Mouse (Mus musculus) CH12.LX (cell line): ENCODE results near the gene Ppp1r12a. TPM values are rescaled to one million over a fixed set of nuclear protein-coding genes. Genes with fewer than 3 reads are reported as not detected.
A peak's percentile ranks its signal among the peaks of the same experiment; 100 is the strongest.

ENCODE experiments used
- DNase-seq: peaks from one replicate; pipeline ENCODE4 v3.0.0-alpha.2; 2013; ENCODE audit errors: extremely low read depth
- H3K27ac ChIP-seq: 2 replicates; pipeline ENCODE4 v1.5.1; 2012; ENCODE audit warnings: low read depth, mild to moderate bottlenecking, control low read depth, moderate library complexity; ENCODE audit not compliant: insufficient read depth
- H3K27me3 ChIP-seq: replicated peaks from 2 replicates; pipeline ENCODE3; 2012; ENCODE audit warnings: inconsistent platforms
- H3K36me3 ChIP-seq, 2 experiments: replicated peaks in 1 of 2; 2 replicates each; pipeline versions ENCODE3 to v1.6.1; 2012; ENCODE audit warnings: inconsistent platforms in 1 of 2, low read length in 1 of 2, mild to moderate bottlenecking in 1 of 2, mixed read lengths in 1 of 2, moderate library complexity in 1 of 2; ENCODE audit not compliant: control insufficient read depth in 1 of 2, insufficient read depth in 1 of 2
- H3K4me1 ChIP-seq, 2 experiments: 2 replicates each; pipeline ENCODE4 v1.6.1; 2012; ENCODE audit warnings: inconsistent platforms in 1 of 2, moderate library complexity in 1 of 2; ENCODE audit not compliant: insufficient read depth in 2 of 2, control insufficient read depth in 1 of 2
- H3K4me2 ChIP-seq: 2 replicates; pipeline ENCODE4 v1.6.1; 2012; ENCODE audit warnings: low read depth, mild to moderate bottlenecking, control low read depth; ENCODE audit not compliant: poor library complexity, insufficient read depth, severe bottlenecking
- H3K4me3 ChIP-seq, 3 experiments: fragments of 150-350 bp in 1 of 3; sonication (generic) in 1 of 3; replicated peaks in 1 of 3; 2 replicates each; pipeline versions ENCODE3 to v1.5.1; 2011 to 2012; ENCODE audit warnings: low read depth in 2 of 3, low read length in 2 of 3, mild to moderate bottlenecking in 2 of 3, moderate library complexity in 2 of 3, control low read depth in 1 of 3, improper control_type of control experiment in 1 of 3, inconsistent platforms in 1 of 3, mixed read lengths in 1 of 3; ENCODE audit not compliant: poor library complexity in 1 of 3
- H3K79me2 ChIP-seq: replicated peaks from 2 replicates; pipeline ENCODE4 v1.6.1; 2012; ENCODE audit warnings: mild to moderate bottlenecking, moderate library complexity; ENCODE audit not compliant: control insufficient read depth, poor library complexity, insufficient read depth, severe bottlenecking; ENCODE audit errors: extremely low read depth
- H3K9ac ChIP-seq: 2 replicates; pipeline ENCODE4 v1.6.1; 2012; ENCODE audit warnings: low read depth, mild to moderate bottlenecking, control low read depth, moderate library complexity; ENCODE audit not compliant: insufficient read depth
- H3K9me3 ChIP-seq: replicated peaks from 2 replicates; pipeline ENCODE3; 2012; ENCODE audit warnings: low read length, inconsistent platforms, mixed read lengths
- BHLHE40 ChIP-seq: IDR thresholded peaks from 2 replicates; pipeline ENCODE4 v1.6.1; 2011; ENCODE audit warnings: mild to moderate bottlenecking, low read depth, low read length, improper control_type of control experiment
- CHD1 ChIP-seq: IDR thresholded peaks from 2 replicates; pipeline ENCODE4 v1.6.1; 2012; ENCODE audit warnings: low read depth, low read length, improper control_type of control experiment, inconsistent platforms
- CHD2 ChIP-seq: IDR thresholded peaks from 2 replicates; pipeline ENCODE4 v1.6.1; 2011; ENCODE audit warnings: low read length, improper control_type of control experiment
- E2F4 ChIP-seq: IDR thresholded peaks from 2 replicates; pipeline ENCODE4 v1.6.1; 2011; ENCODE audit warnings: low read depth, low read length, improper control_type of control experiment; ENCODE audit not compliant: insufficient replicate concordance
- ELF1 ChIP-seq: IDR thresholded peaks from 2 replicates; pipeline ENCODE4 v1.6.1; 2014; ENCODE audit warnings: low read depth, mild to moderate bottlenecking, inconsistent platforms, low read length, improper control_type of control experiment
- EP300 ChIP-seq: IDR thresholded peaks from 2 replicates; pipeline ENCODE4 v1.6.1; 2011; ENCODE audit warnings: low read length, improper control_type of control experiment
- ETS1 ChIP-seq: conservative IDR thresholded peaks from 2 replicates; pipeline ENCODE4 v1.6.1; 2012; ENCODE audit warnings: low read depth, mild to moderate bottlenecking, inconsistent platforms, low read length, improper control_type of control experiment, moderate library complexity
- HCFC1 ChIP-seq: IDR thresholded peaks from 2 replicates; pipeline ENCODE4 v1.6.1; 2012; ENCODE audit warnings: low read depth, mild to moderate bottlenecking, inconsistent platforms, low read length, improper control_type of control experiment
- IRF4 ChIP-seq: IDR thresholded peaks from 2 replicates; pipeline ENCODE4 v1.6.1; 2014; ENCODE audit warnings: low read depth, mild to moderate bottlenecking, inconsistent platforms, low read length, improper control_type of control experiment
- JUN ChIP-seq: IDR thresholded peaks from 2 replicates; pipeline ENCODE4 v1.6.1; 2011; ENCODE audit warnings: low read depth, mild to moderate bottlenecking, low read length, improper control_type of control experiment, moderate library complexity; ENCODE audit not compliant: insufficient read depth
- JUND ChIP-seq: conservative IDR thresholded peaks from 2 replicates; pipeline ENCODE4 v1.6.1; 2011; ENCODE audit warnings: low read depth, low read length, improper control_type of control experiment
- MAFK ChIP-seq: IDR thresholded peaks from 2 replicates; pipeline ENCODE4 v1.6.1; 2011; ENCODE audit warnings: low read length, improper control_type of control experiment; ENCODE audit not compliant: insufficient replicate concordance
- MAX ChIP-seq: IDR thresholded peaks from 2 replicates; pipeline ENCODE4 v1.6.1; 2011; ENCODE audit warnings: low read length, improper control_type of control experiment
- MAZ ChIP-seq: IDR thresholded peaks from 2 replicates; pipeline ENCODE4 v1.6.1; 2012; ENCODE audit warnings: low read depth, mild to moderate bottlenecking, inconsistent platforms, low read length, improper control_type of control experiment, moderate library complexity
- MEF2A ChIP-seq: IDR thresholded peaks from 2 replicates; pipeline ENCODE4 v1.6.1; 2014; ENCODE audit warnings: low read depth, mild to moderate bottlenecking, inconsistent platforms, low read length, improper control_type of control experiment, borderline replicate concordance
- MXI1 ChIP-seq: IDR thresholded peaks from 2 replicates; pipeline ENCODE4 v1.6.1; 2011; ENCODE audit warnings: mild to moderate bottlenecking, low read depth, low read length, improper control_type of control experiment
- MYC ChIP-seq: IDR thresholded peaks from 2 replicates; pipeline ENCODE4 v1.6.1; 2011; ENCODE audit warnings: low read depth, mild to moderate bottlenecking, improper control_type of control experiment, low read length
- NELFE ChIP-seq: IDR thresholded peaks from 2 replicates; pipeline ENCODE4 v1.6.1; 2011; ENCODE audit warnings: low read depth, low read length, improper control_type of control experiment
- NRF1 ChIP-seq: IDR thresholded peaks from 2 replicates; pipeline ENCODE4 v1.6.1; 2014; ENCODE audit warnings: low read depth, mild to moderate bottlenecking, inconsistent platforms, low read length, improper control_type of control experiment, moderate library complexity
- PAX5 ChIP-seq: IDR thresholded peaks from 2 replicates; pipeline ENCODE4 v1.6.1; 2012; ENCODE audit warnings: low read length, inconsistent platforms, mixed read lengths
- POLR2A ChIP-seq: IDR thresholded peaks from 2 replicates; pipeline ENCODE4 v1.6.1; 2011; ENCODE audit warnings: low read depth, mild to moderate bottlenecking, improper control_type of control experiment, low read length
- RAD21 ChIP-seq: IDR thresholded peaks from 2 replicates; pipeline ENCODE4 v1.6.1; 2011; ENCODE audit warnings: low read depth, mild to moderate bottlenecking, low read length, improper control_type of control experiment, moderate library complexity
- SIN3A ChIP-seq: IDR thresholded peaks from 2 replicates; pipeline ENCODE4 v1.6.1; 2012; ENCODE audit warnings: low read length, improper control_type of control experiment, inconsistent platforms
- TCF12 ChIP-seq: IDR thresholded peaks from 2 replicates; pipeline ENCODE4 v1.6.1; 2014; ENCODE audit warnings: low read depth, mild to moderate bottlenecking, inconsistent platforms, low read length, improper control_type of control experiment
- UBTF ChIP-seq: IDR thresholded peaks from 2 replicates; pipeline ENCODE4 v1.6.1; 2012; ENCODE audit warnings: low read depth, mild to moderate bottlenecking, inconsistent platforms, low read length, improper control_type of control experiment, moderate library complexity
- USF1 ChIP-seq: IDR thresholded peaks from 2 replicates; pipeline ENCODE4 v1.6.1; 2014; ENCODE audit warnings: low read depth, mild to moderate bottlenecking, inconsistent platforms, low read length, improper control_type of control experiment
- ZKSCAN1 ChIP-seq: IDR thresholded peaks from 2 replicates; pipeline ENCODE4 v1.6.1; 2012; ENCODE audit warnings: low read depth, inconsistent platforms, low read length, improper control_type of control experiment, borderline replicate concordance
- ZMIZ1 ChIP-seq: IDR thresholded peaks from 2 replicates; pipeline ENCODE4 v1.6.1; 2012; ENCODE audit warnings: low read depth, mild to moderate bottlenecking, inconsistent platforms, low read length, improper control_type of control experiment
- ZNF384 ChIP-seq: IDR thresholded peaks from 2 replicates; pipeline ENCODE4 v1.6.1; 2012; ENCODE audit warnings: low read depth, low read length, improper control_type of control experiment, inconsistent platforms
- dilution Hi-C: fragments of 300-500 bp; cut with MboI; formaldehyde crosslinking; loops from 2 replicates; pipeline ENCODE4 v1.14.3; 2020; ENCODE audit warnings: low sequenced_read_pairs; ENCODE audit not compliant: extremely low pct_unique_long_range_greater_than_20kb, extremely low pct_ligation_motif_present
- in situ Hi-C: fragments of 300-500 bp; cut with MboI; formaldehyde crosslinking; loops from 3 replicates; pipeline ENCODE4 v1.14.3; 2019; ENCODE audit warnings: low sequenced_read_pairs, low pct_ligation_motif_present, low pct_unique_long_range_greater_than_20kb, mixed read lengths
- polyA plus RNA-seq: library from polyadenylated mRNA; unstranded; fragments of >175 nt; gene quantifications from 2 replicates; pipeline ENCODE4 v1.2.1, GENCODE M21; 2012; ENCODE audit warnings: low read depth; ENCODE audit not compliant: insufficient read length
- total RNA-seq, 2 experiments: library from RNA; depleted of rRNA; stranded (reverse); fragments of 300-350 nt in 1 of 2; fragments of >200 nt in 1 of 2; gene quantifications; 2 replicates each; pipeline ENCODE4 v1.2.3; 2012 to 2014

Ppp1r12a gene
- total and polyA plus RNA-seq, 3 experiments, result 34.4 to 70.8 (median 60.0) TPM

DNA sequence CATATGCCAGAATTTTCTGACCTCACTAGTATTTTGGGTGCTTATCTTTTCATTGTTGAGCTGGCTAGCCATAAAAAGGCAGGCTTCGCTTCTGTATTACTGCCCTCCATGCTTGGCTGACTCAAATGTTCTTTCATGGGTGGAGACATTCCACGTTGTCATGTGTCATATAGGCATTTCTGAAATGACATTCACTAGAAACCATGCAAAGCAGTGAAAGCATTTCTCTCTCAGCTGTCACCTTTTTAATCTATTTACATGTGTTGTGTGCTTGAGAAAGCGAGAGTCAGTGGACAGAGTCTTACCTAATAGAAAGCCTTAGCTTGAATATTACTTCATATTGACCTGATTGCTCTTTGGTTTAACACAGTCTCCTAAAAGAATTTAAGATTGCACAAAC is 8.8 kb downstream of the Ppp1r12a start:
- Histone ChIP-seq H3K4me3 (no peak overlapping the region), H3K27me3 (no peaks in the 10 kb centered on the region), H3K9me3 (no peaks in the 10 kb centered on the region)
- peak; percentile 38 for DNase-seq
- dilution Hi-C loops, result no loop called here
- TF ChIP-seq E2F4, result no peak
- no peak for TF ChIP-seq NRF1
- peak; percentile 50; the same call in 1 of the 2 replicates for TF ChIP-seq IRF4
- no peak for TF ChIP-seq HCFC1
- peak; percentile 78 for TF ChIP-seq BHLHE40
- no peak for TF ChIP-seq TCF12
- TF ChIP-seq ELF1, result no peak
- TF ChIP-seq RAD21, result no peak
- TF ChIP-seq NELFE, result no peak
- TF ChIP-seq MYC, result no peak
- no peak for TF ChIP-seq USF1
- no peak for TF ChIP-seq ZKSCAN1
- no peak for TF ChIP-seq CHD1
- no peak for TF ChIP-seq CHD2
- no peak for TF ChIP-seq SIN3A
- peak; percentile 43 for TF ChIP-seq JUN
- peak; percentile 54 for TF ChIP-seq ETS1
- 0 out of 2 replicates have a peak, but pooled peaks have one; percentile 39 for TF ChIP-seq MAFK
- TF ChIP-seq MXI1, result peak; percentile 64; the same call in 1 of the 2 replicates
- no peak for TF ChIP-seq POLR2A
- no peak for TF ChIP-seq PAX5
- TF ChIP-seq MAX, result peak; percentile 26; the same call in 1 of the 2 replicates
- no peak for TF ChIP-seq ZNF384
- peak; percentile 53 for TF ChIP-seq EP300
- peak; percentile 57; the same call in 1 of the 2 replicates for TF ChIP-seq JUND
- no peak for TF ChIP-seq MEF2A
- TF ChIP-seq ZMIZ1, result no peak
- no peak for TF ChIP-seq MAZ
- TF ChIP-seq UBTF, result no peak
- TF ChIP-seq, all 38 proteins: peak for 9
- no peak overlapping the region for H3K4me2 ChIP-seq
- no peak overlapping the region for H3K27ac ChIP-seq
- H3K4me1 ChIP-seq, result peaks cover 4 to 77% of the 10 kb centered on the region in 2 experiments
- H3K36me3 ChIP-seq, result peaks cover 0 to 12% of the 10 kb centered on the region in 2 experiments
- peaks cover 34% of the 10 kb centered on the region for H3K79me2 ChIP-seq
- in situ Hi-C loops, result no loop called here
- no peak overlapping the region for H3K9ac ChIP-seq
